Mouse (Mus musculus): ENCODE data around the gene Krt35.

The Krt35 gene

GRCm38 (mm10) chr11:100096141-100096540 is at the start of gene Krt35:
TSS of gene Krt35 (minus strand) at chr11:100096241.
- in situ Hi-C loops (cut with MseI, MboI) = no loop called here

DNA sequence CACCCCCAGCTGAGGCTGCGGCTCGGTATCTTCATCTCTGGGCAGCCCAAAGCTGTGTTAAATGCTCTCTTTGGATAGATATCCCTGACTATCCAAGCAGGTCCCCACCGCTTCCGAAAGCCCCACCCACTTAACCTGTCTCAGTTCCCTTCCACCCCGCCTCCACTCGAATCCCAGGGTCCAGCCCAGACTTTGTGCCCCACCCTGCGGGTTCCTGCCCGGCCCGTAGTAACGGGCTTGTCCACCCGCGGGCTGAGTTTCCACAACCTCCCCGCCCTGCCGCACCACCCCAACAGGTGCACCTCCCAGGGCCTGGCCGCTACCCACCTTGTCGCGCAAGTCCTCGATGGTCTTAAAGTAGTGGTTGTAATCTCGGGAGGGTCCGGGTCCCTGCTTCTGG is 49.1 kb upstream of the Krt35 start:
- in situ Hi-C loops (cut with MseI, MboI) = no loop called here

GRCm38 (mm10) chr11:100140966-100141365 is 44.9 kb upstream of the Krt35 start:
- in situ Hi-C loops (cut with MseI, MboI) = no loop called here

- in situ Hi-C loops (cut with MseI, MboI) = no loop called here
Observed at GRCm38 (mm10) chr11:100139391-100139790, 43.4 kb upstream of the Krt35 start.

- in situ Hi-C loops (cut with MseI, MboI) = no loop called here
Observed at GRCm38 (mm10) chr11:100138809-100139208, 42.8 kb upstream of the Krt35 start.

DNA sequence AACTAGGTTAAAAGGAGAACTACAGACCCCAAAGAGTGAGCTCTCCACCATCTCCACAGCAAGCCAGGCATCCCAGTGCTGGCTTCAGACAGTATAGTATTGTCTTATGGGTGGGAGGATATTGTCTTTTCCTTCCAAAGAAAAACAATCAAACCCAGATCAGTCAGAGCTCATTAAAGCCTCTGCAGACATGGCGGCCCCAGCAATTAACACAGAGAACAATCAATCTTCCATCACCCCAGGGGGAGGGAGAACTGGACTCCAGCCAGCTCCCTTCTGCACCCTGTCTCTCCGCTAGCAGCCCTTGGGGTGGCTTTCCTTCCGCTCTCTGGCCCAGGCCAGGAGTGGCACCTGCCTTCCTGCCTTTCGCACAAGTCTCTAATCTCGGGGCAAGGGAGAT is 41.7 kb upstream of the Krt35 start:
- in situ Hi-C loops (cut with MseI, MboI) = no loop called here

DNA sequence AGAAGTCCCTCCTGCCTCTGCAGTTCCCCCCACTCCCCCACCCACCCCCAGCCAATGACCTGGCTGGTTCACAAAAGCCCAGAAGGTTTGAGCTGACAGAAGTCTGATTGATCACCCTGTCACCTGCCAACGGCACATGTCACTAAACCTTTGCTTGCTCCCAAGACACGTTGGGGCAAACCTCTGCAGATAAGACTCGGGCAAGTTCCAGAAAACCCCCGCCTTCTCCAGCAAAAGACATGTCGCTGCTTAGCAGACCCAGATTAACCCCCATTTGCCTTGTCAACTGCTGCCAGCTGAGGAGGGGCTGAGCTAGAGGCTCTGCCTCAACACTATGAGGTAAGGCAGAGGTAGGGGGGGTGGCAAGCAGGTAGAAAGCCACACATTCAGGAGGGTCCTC is 40.5 kb upstream of the Krt35 start:
- in situ Hi-C loops (cut with MseI, MboI) = no loop called here

DNA sequence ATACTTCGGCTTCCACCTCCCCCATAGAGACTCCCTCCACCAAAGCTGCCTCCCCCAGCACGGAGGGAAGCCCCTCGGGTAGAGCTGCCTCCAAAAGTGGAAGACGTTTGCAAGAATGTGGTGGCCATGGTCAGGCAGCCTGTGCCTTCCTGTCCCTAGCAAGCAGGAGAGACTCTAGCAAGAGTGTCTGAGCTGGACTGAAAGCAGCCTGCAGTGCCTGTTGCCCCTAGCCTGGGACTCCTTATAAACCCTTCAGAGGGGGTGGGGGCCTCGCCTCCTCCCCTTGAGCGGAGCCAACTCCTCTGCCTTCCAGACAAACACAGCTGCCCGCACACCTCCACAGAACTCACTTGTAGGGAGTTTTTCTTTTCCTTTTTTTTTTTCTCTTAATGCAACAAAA is 39.7 kb upstream of the Krt35 start, which contains the start of gene Krt15:
Gene Krt15, minus strand, starts transcription at position 198 of the 400 bp plus-strand sequence.
- in situ Hi-C loops (cut with MseI, MboI) = no loop called here

- in situ Hi-C loops (cut with MseI, MboI) = no loop called here
Observed at GRCm38 (mm10) chr11:100124901-100125300, 28.9 kb upstream of the Krt35 start.

- in situ Hi-C loops (cut with MseI, MboI) = no loop called here
Observed at GRCm38 (mm10) chr11:100121466-100121865, 25.4 kb upstream of the Krt35 start, which contains the start of gene Krt13. TSS of gene Krt13 (minus strand) at chr11:100121566.

DNA sequence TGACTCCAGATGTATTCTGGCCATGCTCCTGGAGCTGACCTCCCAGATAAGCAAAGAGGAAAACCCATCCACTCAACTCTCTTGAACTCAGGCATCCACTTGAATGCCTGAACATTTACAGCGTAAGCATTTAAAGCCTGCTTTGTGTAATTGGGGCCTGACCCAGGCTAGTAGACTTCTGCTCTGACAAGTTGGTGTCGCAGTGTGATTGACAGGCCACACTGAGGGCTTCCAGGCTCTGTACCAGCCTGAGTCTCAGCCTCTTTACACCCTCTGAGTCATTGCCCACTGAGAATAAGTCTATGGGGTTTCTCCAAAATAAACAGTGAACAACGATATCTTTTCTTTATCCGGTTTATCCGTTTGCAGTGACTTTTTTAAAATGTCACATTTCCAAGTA is 24.3 kb upstream of the Krt35 start:
- in situ Hi-C loops (cut with MseI, MboI) = no loop called here

DNA sequence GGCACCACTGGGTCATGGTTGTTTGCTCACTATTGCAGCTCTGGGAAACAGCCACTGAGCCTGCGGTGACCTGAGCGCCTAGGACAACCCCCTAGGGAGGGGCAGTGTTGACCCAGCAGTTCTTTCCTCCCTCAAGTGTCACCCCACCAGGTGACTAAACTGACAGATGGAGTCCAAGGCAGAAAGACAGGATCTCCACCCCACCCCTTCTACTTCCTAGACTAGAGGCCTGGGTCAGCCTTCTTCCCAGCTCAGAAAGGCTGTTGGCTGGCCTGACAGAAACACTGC is 17.6 kb upstream of the Krt35 start:
- in situ Hi-C loops (cut with MseI, MboI) = no loop called here

GRCm38 (mm10) chr11:100112935-100113741 is 17.1 kb upstream of the Krt35 start:
- in situ Hi-C loops (cut with MseI, MboI) = no loop called here

GRCm38 (mm10) chr11:100105576-100106122 is 9.6 kb upstream of the Krt35 start, which contains the start of gene Krt36:
TSS of gene Krt36 (minus strand) at chr11:100105626.
- in situ Hi-C loops (cut with MseI, MboI) = no loop called here

DNA sequence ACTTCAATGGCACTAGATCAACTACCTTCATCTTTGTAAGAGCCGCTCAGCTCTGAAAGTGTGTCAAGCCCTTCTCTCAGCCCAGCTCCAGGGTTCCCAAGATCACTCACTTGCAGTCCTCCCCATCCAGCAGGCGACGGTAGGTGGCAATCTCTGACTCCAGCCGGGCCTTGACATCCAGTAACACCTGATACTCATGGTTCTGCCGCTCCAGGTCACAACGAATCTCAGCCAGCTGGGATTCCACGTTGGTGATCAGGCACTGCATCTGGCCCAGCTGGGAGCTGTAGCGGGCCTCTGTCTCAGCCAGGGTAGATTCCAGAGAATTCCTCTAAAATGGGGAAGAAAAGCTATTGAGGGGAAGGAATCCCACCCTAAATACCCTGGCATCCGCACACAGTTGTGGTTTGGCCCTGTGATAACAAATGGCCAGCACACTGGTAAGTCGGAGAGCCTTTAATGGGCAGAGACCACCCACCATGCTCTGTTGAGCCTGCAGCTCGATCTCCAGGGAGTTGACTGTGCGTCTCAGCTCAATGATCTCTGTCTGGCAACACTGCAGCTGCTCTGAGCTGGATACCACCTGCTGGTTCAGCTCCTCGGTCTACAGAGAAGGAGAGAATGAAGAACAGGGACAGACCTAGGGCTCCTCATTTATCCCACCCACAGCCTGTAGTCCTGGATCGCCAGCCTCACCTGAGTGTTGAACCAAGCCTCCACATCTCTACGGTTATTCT is 6.8 kb upstream of the Krt35 start:
- in situ Hi-C loops (cut with MseI, MboI) = no loop called here

DNA sequence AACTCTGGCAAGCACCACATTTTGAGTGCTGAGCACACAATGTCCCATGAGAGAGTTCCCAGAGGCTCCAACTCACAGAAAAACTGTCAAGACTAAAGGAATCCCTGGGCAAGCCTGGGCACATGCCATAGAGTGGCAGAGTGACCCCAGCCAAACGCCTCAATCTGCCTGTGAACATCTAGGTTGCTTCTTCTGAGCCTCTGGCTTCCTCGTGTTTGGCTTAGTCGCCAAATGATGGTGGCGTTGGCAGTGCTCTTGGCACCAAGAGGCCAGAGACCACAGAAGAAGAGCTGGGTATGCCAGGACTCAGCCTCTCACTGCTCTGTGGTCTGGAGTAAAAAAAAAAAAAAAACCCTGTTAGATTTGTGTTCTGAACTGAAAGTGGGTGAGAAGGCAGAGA is 4.3 kb upstream of the Krt35 start:
- in situ Hi-C loops (cut with MseI, MboI) = no loop called here

- in situ Hi-C loops (cut with MseI, MboI) = no loop called here
Observed at GRCm38 (mm10) chr11:100097819-100098218, 1.8 kb upstream of the Krt35 start.

DNA sequence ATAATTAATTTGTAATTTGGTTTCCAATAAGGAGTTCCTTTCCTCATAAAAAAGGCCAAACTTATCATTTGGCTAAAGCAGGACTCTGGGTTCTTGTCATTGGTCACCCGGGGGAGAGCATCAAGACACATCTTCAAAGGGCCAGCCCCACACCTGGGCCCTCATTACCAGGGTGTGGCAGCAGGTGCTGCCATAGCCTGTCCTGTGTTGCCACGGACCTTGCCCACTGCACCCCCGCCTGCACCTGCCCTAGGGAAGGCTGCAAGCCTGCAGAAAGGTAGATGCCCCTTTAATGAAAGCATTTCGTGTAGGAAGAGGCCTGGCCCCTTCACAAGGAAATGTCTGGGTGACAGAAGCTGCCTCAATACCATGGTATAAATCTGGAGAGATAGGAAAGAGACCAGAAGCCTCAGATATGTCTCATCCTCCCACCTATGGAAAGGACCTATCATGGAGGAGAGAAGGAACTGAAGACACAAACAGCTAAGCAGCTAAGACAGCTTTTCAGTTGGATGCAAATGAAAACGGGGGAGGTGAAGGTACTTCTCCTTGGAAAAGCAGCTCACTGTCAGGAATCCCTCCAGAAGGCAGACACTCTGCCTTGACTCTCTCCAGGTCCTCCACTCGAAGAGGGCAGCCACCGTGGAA is 7.5 kb downstream of the Krt35 start:
- in situ Hi-C loops (cut with MseI, MboI) = no loop called here

- in situ Hi-C loops (cut with MseI, MboI) = no loop called here
Observed at GRCm38 (mm10) chr11:100087861-100088260, 8.2 kb downstream of the Krt35 start, which contains the start of gene Krt32. TSS of gene Krt32 (minus strand) at chr11:100088226.

GRCm38 (mm10) chr11:100073873-100074272 is 22.2 kb downstream of the Krt35 start:
- in situ Hi-C loops (cut with MseI, MboI) = loop anchor here in 1 of 2 experiments (10.0 kb wide), 1 partner anchor 211 kb away; no protein-coding TSS in a partner anchor

DNA sequence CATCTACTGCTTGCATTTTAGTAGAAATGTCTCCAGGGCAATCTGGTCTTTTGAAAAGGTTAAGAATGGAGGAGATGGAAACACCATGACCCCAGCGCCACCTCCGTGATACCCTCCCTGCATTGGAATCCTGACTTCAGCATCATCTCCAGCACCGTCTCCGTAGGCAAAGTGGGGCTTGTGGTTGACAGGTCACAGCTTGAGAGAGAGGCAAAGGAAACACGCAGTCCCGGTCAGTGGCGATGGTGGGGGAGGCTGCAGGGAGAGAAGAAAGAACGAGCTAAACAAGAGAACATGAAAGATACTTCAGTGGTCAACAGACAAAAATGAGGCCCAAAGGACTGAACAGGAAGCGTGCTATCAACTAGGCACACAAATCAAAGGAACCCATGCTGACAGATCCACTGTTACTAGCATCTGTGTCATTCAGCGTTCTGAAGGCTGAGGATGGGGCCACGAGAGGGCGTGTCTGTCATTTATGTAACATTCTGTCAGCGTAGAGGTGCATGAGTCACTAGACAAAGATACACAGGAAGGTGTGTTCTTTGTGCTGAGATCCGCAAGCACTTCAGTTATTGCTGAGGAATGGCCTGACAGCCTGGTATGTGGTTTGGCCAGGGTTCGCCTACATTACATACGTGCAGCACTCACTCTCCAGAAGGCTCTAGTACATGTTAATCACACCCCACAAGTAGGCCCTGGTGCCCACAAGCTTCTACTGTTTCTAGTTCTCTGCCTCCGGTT is 28.6 kb downstream of the Krt35 start:
- in situ Hi-C loops (cut with MseI, MboI) = loop anchor here (5.0 kb wide), 2 partner anchors 100 to 215 kb away; no protein-coding TSS in a partner anchor
